Mouse (Mus musculus) liver, adult (tissue): ENCODE results near the gene Gtf2f1.

Experiments used
- GATA4 ChIP-seq: IDR thresholded peaks from 2 replicates; pipeline ENCODE4 v1.6.1; 2014; ENCODE audit warnings: mild to moderate bottlenecking, low read length; ENCODE audit not compliant: insufficient replicate concordance

The Gtf2f1 gene

GRCm38 (mm10) chr17:56988921-56989430 is 22.1 kb downstream of the Gtf2f1 start:
- no peak for TF ChIP-seq GATA4

- no peak for TF ChIP-seq GATA4
Measured at GRCm38 (mm10) chr17:56988441-56988840, 22.6 kb downstream of the Gtf2f1 start.

- no peak for TF ChIP-seq GATA4
Measured at GRCm38 (mm10) chr17:56986105-56986805, 24.8 kb downstream of the Gtf2f1 start.

- TF ChIP-seq GATA4: no peak
Measured at GRCm38 (mm10) chr17:56985656-56986055, 25.4 kb downstream of the Gtf2f1 start.

GRCm38 (mm10) chr17:56984886-56985285 is 26.2 kb downstream of the Gtf2f1 start:
- TF ChIP-seq GATA4: no peak

- TF ChIP-seq GATA4: no peak
Measured at GRCm38 (mm10) chr17:56982013-56982412, 29.1 kb downstream of the Gtf2f1 start, which contains the start of gene Acer1. Acer1 (minus strand) TSS chr17:56982126.

GRCm38 (mm10) chr17:56981049-56981448 is 30.0 kb downstream of the Gtf2f1 start:
- TF ChIP-seq GATA4: no peak

- no peak for TF ChIP-seq GATA4
Measured at GRCm38 (mm10) chr17:56979524-56979923, 31.6 kb downstream of the Gtf2f1 start.

- no peak for TF ChIP-seq GATA4
Measured at GRCm38 (mm10) chr17:56976531-56977390, 34.3 kb downstream of the Gtf2f1 start.

- no peak for TF ChIP-seq GATA4
Measured at GRCm38 (mm10) chr17:56975391-56975790, 35.7 kb downstream of the Gtf2f1 start.

- TF ChIP-seq GATA4: no peak
Measured at GRCm38 (mm10) chr17:56974708-56975240, 36.3 kb downstream of the Gtf2f1 start.

GRCm38 (mm10) chr17:56973956-56974707 is 37.0 kb downstream of the Gtf2f1 start:
- TF ChIP-seq GATA4: no peak

- no peak for TF ChIP-seq GATA4
Measured at GRCm38 (mm10) chr17:56970081-56970480, 41.0 kb downstream of the Gtf2f1 start.

- no peak for TF ChIP-seq GATA4
Measured at GRCm38 (mm10) chr17:56969321-56969720, 41.8 kb downstream of the Gtf2f1 start.

GRCm38 (mm10) chr17:56963646-56964045 is 47.4 kb downstream of the Gtf2f1 start:
- TF ChIP-seq GATA4: no peak
